Mouse (Mus musculus): ENCODE measurements around the gene Cpa2. TPM values are rescaled to one million over a fixed set of nuclear protein-coding genes. Genes with fewer than 3 reads are reported as not detected.

The Cpa2 gene
- polyA plus RNA-seq, 1 experiment: not detected

- no peak for TF ChIP-seq GATA1 (IDR thresholded peaks at IDR 0.05; ENCODE audit: low read length)
Measured at GRCm38 (mm10) chr6:30559726-30560125, 18.3 kb downstream of the Cpa2 start.

GRCm38 (mm10) chr6:30562132-30562531 is 20.8 kb downstream of the Cpa2 start:
- TF ChIP-seq GATA1 (IDR thresholded peaks at IDR 0.05; ENCODE audit: low read length): no peak

- no peak for TF ChIP-seq GATA1 (IDR thresholded peaks at IDR 0.05; ENCODE audit: low read length)
Measured at GRCm38 (mm10) chr6:30563575-30563974, 22.2 kb downstream of the Cpa2 start.

GRCm38 (mm10) chr6:30564051-30564450 is 22.7 kb downstream of the Cpa2 start:
- no peak for TF ChIP-seq GATA1 (IDR thresholded peaks at IDR 0.05; ENCODE audit: low read length)

- no peak for TF ChIP-seq GATA1 (IDR thresholded peaks at IDR 0.05; ENCODE audit: low read length)
Measured at GRCm38 (mm10) chr6:30568069-30568468, 26.7 kb downstream of the Cpa2 start, which contains the start of gene Cpa4. Cpa4 (plus strand) TSS chr6:30568369.

- no peak for TF ChIP-seq GATA1 (IDR thresholded peaks at IDR 0.05; ENCODE audit: low read length)
Measured at GRCm38 (mm10) chr6:30569331-30569730, 27.9 kb downstream of the Cpa2 start.

GRCm38 (mm10) chr6:30570012-30570411 is 28.6 kb downstream of the Cpa2 start:
- no peak for TF ChIP-seq GATA1 (IDR thresholded peaks at IDR 0.05; ENCODE audit: low read length)

GRCm38 (mm10) chr6:30572456-30573311 is 31.3 kb downstream of the Cpa2 start:
- no peak for TF ChIP-seq GATA1 (IDR thresholded peaks at IDR 0.05; ENCODE audit: low read length)

GRCm38 (mm10) chr6:30573380-30573779 is 32.0 kb downstream of the Cpa2 start:
- no peak for TF ChIP-seq GATA1 (IDR thresholded peaks at IDR 0.05; ENCODE audit: low read length)

GRCm38 (mm10) chr6:30574945-30575344 is 33.6 kb downstream of the Cpa2 start:
- no peak for TF ChIP-seq GATA1 (IDR thresholded peaks at IDR 0.05; ENCODE audit: low read length)

- no peak for TF ChIP-seq GATA1 (IDR thresholded peaks at IDR 0.05; ENCODE audit: low read length)
Measured at GRCm38 (mm10) chr6:30576477-30577203, 35.3 kb downstream of the Cpa2 start.

- no peak for TF ChIP-seq GATA1 (IDR thresholded peaks at IDR 0.05; ENCODE audit: low read length)
Measured at GRCm38 (mm10) chr6:30579961-30580840, 38.8 kb downstream of the Cpa2 start.

GRCm38 (mm10) chr6:30580841-30581176 is 39.4 kb downstream of the Cpa2 start:
- no peak for TF ChIP-seq GATA1 (IDR thresholded peaks at IDR 0.05; ENCODE audit: low read length)

- no peak for TF ChIP-seq GATA1 (IDR thresholded peaks at IDR 0.05; ENCODE audit: low read length)
Measured at GRCm38 (mm10) chr6:30586886-30587442, 45.6 kb downstream of the Cpa2 start.

GRCm38 (mm10) chr6:30589819-30590218 is 48.4 kb downstream of the Cpa2 start:
- no peak for TF ChIP-seq GATA1 (IDR thresholded peaks at IDR 0.05; ENCODE audit: low read length)

Measured in G1E-ER4 (cell line).